Mouse (Mus musculus) liver, embryonic 16.5 days (tissue): ENCODE data around the gene Scube3. TPM values are rescaled to one million over a fixed set of nuclear protein-coding genes. Genes with fewer than 3 reads are reported as not detected.

ENCODE experiments used
- ATAC-seq: fragments of 200-750 bp; cut with Nextera tagmentation; 2 replicates; pipeline ENCODE4 v1.8.0; 2017; ENCODE audit warnings: low read depth, mild to moderate bottlenecking, moderate number of reproducible peaks, moderate library complexity
- H3K27ac ChIP-seq: fragments of 300-500 bp; sonication (generic); 2 replicates; pipeline ENCODE4 v1.5.1; 2014; ENCODE audit warnings: mild to moderate bottlenecking, low read length
- H3K27me3 ChIP-seq: fragments of 300-500 bp; sonication (generic); 2 replicates; pipeline ENCODE4 v1.6.1; 2014; ENCODE audit warnings: low read depth, low read length, mixed read lengths; ENCODE audit not compliant: control insufficient read depth, insufficient read depth
- H3K36me3 ChIP-seq: fragments of 300-500 bp; sonication (generic); 2 replicates; pipeline ENCODE4 v1.6.1; 2014; ENCODE audit warnings: mild to moderate bottlenecking; ENCODE audit not compliant: control insufficient read depth, insufficient read depth
- H3K4me1 ChIP-seq: fragments of 300-500 bp; sonication (generic); 2 replicates; pipeline ENCODE4 v1.6.1; 2014; ENCODE audit warnings: low read depth, low read length, mixed read lengths; ENCODE audit not compliant: control insufficient read depth
- H3K4me2 ChIP-seq: fragments of 300-500 bp; sonication (generic); 2 replicates; pipeline ENCODE4 v1.6.1; 2014; ENCODE audit warnings: low read depth, low read length, mixed read lengths
- H3K4me3 ChIP-seq: fragments of 300-500 bp; sonication (generic); 2 replicates; pipeline ENCODE4 v1.5.1; 2014; ENCODE audit warnings: low read depth, mild to moderate bottlenecking, low read length
- H3K9ac ChIP-seq: fragments of 300-500 bp; sonication (generic); 2 replicates; pipeline ENCODE4 v1.6.1; 2014; ENCODE audit warnings: low read depth, low read length
- H3K9me3 ChIP-seq: fragments of 300-500 bp; sonication (generic); replicated peaks from 2 replicates; pipeline ENCODE4 v1.6.1; 2016; ENCODE audit warnings: low read length; ENCODE audit not compliant: control insufficient read depth
- WGBS: fragments of 180-500 bp; shearing (Covaris S2); extraction: QIAGEN DNeasy Blood & Tissue Kit; methylation state at CpG from one replicate; pipeline ENCODE4 v1.1.7; 2014; ENCODE audit not compliant: insufficient replicate concordance; 5-methylcytosine and 5-hydroxymethylcytosine counted together
- polyA plus RNA-seq: library from polyadenylated mRNA; unstranded; fragments of >200 nt; fragmentation: Nextera tagmentation; extraction: Ambion mirVana; gene quantifications from 2 replicates; pipeline ENCODE4 v1.2.1, GENCODE M21; 2015

Scube3 gene
- polyA plus RNA-seq, 1 experiment from 2014 or later: 0.21 TPM

- WGBS: 79% methylated on average over 14 of the region's 14 CpGs
- H3K4me3 ChIP-seq: no peak overlapping the region
- ATAC-seq: no peak
- peaks cover under 1% of the 10 kb centered on the region for H3K4me1 ChIP-seq
- no peaks in the 10 kb centered on the region; the same call in 1 of the 2 replicates for H3K36me3 ChIP-seq
- no peak overlapping the region for H3K27ac ChIP-seq
- H3K9ac ChIP-seq: no peak overlapping the region
- no peak overlapping the region for H3K4me2 ChIP-seq
- no peaks in the 10 kb centered on the region for H3K27me3 ChIP-seq
- no peaks in the 10 kb centered on the region for H3K9me3 ChIP-seq
Observed at GRCm38 (mm10) chr17:28201982-28202381, 60.0 kb downstream of the Scube3 start.

- no peaks in the 10 kb centered on the region for H3K27me3 ChIP-seq
- no peak overlapping the region for H3K9ac ChIP-seq
- WGBS: 26% methylated on average over 14 of the region's 14 CpGs
- no peak overlapping the region for H3K4me2 ChIP-seq
- H3K4me3 ChIP-seq: no peak overlapping the region
- H3K36me3 ChIP-seq: no peaks in the 10 kb centered on the region; the same call in 1 of the 2 replicates
- ATAC-seq: no peak
- H3K27ac ChIP-seq: no peak overlapping the region
- peaks cover 13% of the 10 kb centered on the region for H3K4me1 ChIP-seq
- no peaks in the 10 kb centered on the region for H3K9me3 ChIP-seq
Observed at GRCm38 (mm10) chr17:28204052-28204720, 62.2 kb downstream of the Scube3 start.

GRCm38 (mm10) chr17:28205443-28205842 lies 63.5 kb downstream of the Scube3 start:
- WGBS: 72% methylated on average over 8 of the region's 8 CpGs

GRCm38 (mm10) chr17:28207092-28207491 lies 65.2 kb downstream of the Scube3 start:
- H3K4me1 ChIP-seq: peaks cover 21% of the 10 kb centered on the region
- H3K27me3 ChIP-seq: no peaks in the 10 kb centered on the region
- ATAC-seq: no peak
- H3K27ac ChIP-seq: peak overlapping the region; percentile 35
- H3K4me2 ChIP-seq: peak overlapping the region; percentile 61; the same call in 1 of the 2 replicates
- no peak overlapping the region for H3K4me3 ChIP-seq
- H3K9ac ChIP-seq: peak overlapping the region; percentile 3; the same call in 1 of the 2 replicates
- no peaks in the 10 kb centered on the region for H3K9me3 ChIP-seq
- no peaks in the 10 kb centered on the region for H3K36me3 ChIP-seq
- 38% methylated on average over 8 of the region's 8 CpGs for WGBS

More at GRCm38 (mm10) chr17:28205443-28205842, 63.5 kb downstream of the Scube3 start:
- Histone ChIP-seq H3K36me3 (no peaks in the 10 kb centered on the region), H3K4me2 (no peak overlapping the region), H3K27ac (no peak overlapping the region), H3K9me3 (no peaks in the 10 kb centered on the region), H3K4me3 (no peak overlapping the region), H3K4me1 (peaks cover 13% of the 10 kb centered on the region), H3K27me3 (no peaks in the 10 kb centered on the region), H3K9ac (no peak overlapping the region)
- ATAC-seq: no peak

- Histone ChIP-seq H3K9me3 (no peaks in the 10 kb centered on the region), H3K9ac (peak within 1 kb of the TSS; percentile 62), H3K27ac (peak within 1 kb of the TSS; percentile 73), H3K4me2 (peak within 1 kb of the TSS; percentile 61), H3K27me3 (no peaks in the 10 kb centered on the region), H3K4me1 (peaks cover 22% of the 10 kb centered on the region), H3K4me3 (peak within 1 kb of the TSS; percentile 59), H3K36me3 (no peaks in the 10 kb centered on the region)
- WGBS: 3% methylated on average over 26 of the region's 26 CpGs
- ATAC-seq: peak; percentile 79
Observed at GRCm38 (mm10) chr17:28207591-28208313, 65.8 kb downstream of the Scube3 start, which contains the start of gene Def6. Gene Def6 (plus strand): TSS chr17:28207778.

- Histone ChIP-seq H3K36me3 (no peaks in the 10 kb centered on the region), H3K9me3 (no peaks in the 10 kb centered on the region), H3K9ac (peak overlapping the region; percentile 62), H3K27me3 (no peaks in the 10 kb centered on the region), H3K4me1 (peaks cover 22% of the 10 kb centered on the region), H3K4me3 (peak overlapping the region; percentile 59), H3K27ac (peak overlapping the region; percentile 73; the same call in 1 of the 2 replicates), H3K4me2 (peak overlapping the region; percentile 61)
- ATAC-seq: no peak
- whole genome bisulfite sequencing: 11% methylated on average over 8 of the region's 8 CpGs
Observed at GRCm38 (mm10) chr17:28208314-28208612, 66.3 kb downstream of the Scube3 start.

GRCm38 (mm10) chr17:28209457-28210110 lies 67.6 kb downstream of the Scube3 start:
- Histone ChIP-seq H3K27ac (peak overlapping the region; percentile 59), H3K4me3 (peak overlapping the region; percentile 59), H3K9ac (no peak overlapping the region), H3K4me2 (peak overlapping the region; percentile 61), H3K9me3 (no peaks in the 10 kb centered on the region), H3K27me3 (no peaks in the 10 kb centered on the region), H3K4me1 (peaks cover 22% of the 10 kb centered on the region), H3K36me3 (no peaks in the 10 kb centered on the region)
- 23% methylated on average over 4 of the region's 4 CpGs for WGBS
- no peak for ATAC-seq

GRCm38 (mm10) chr17:28211921-28212341 lies 70.0 kb downstream of the Scube3 start:
- Histone ChIP-seq H3K4me2 (no peak overlapping the region), H3K4me1 (peaks cover 21% of the 10 kb centered on the region), H3K27me3 (no peaks in the 10 kb centered on the region), H3K27ac (no peak overlapping the region), H3K36me3 (no peaks in the 10 kb centered on the region), H3K9me3 (no peaks in the 10 kb centered on the region), H3K4me3 (no peak overlapping the region), H3K9ac (no peak overlapping the region)
- 20% methylated on average over 6 of the region's 6 CpGs for WGBS
- ATAC-seq: no peak
